Mouse (Mus musculus) embryonic facial prominence, embryonic 14.5 days (tissue): ENCODE data around the gene Txlna. TPM values are rescaled to one million over a fixed set of nuclear protein-coding genes. Genes with fewer than 3 reads are reported as not detected.

Experiments
- ATAC-seq: fragments of 200-750 bp; cut with Nextera tagmentation; 2 replicates; pipeline ENCODE4 v1.8.0; 2017; ENCODE audit warnings: low read depth, moderate number of reproducible peaks, moderate TSS enrichment
- DNase-seq: peaks from one replicate; pipeline ENCODE4 v3.0.0-alpha.2; 2015; ENCODE audit warnings: low spot score
- H3K27ac ChIP-seq: fragments of 300-500 bp; sonication (generic); replicated peaks from 2 replicates; pipeline ENCODE4 v1.5.1; 2014; ENCODE audit warnings: low read depth, mild to moderate bottlenecking, low read length, moderate library complexity
- H3K27me3 ChIP-seq: fragments of 300-500 bp; sonication (generic); replicated peaks from 2 replicates; pipeline ENCODE4 v1.6.1; 2014; ENCODE audit warnings: low read length; ENCODE audit not compliant: control insufficient read depth, insufficient read depth
- H3K36me3 ChIP-seq: fragments of 300-500 bp; sonication (generic); 2 replicates; pipeline ENCODE4 v1.6.1; 2014; ENCODE audit warnings: low read length, mixed read lengths; ENCODE audit not compliant: control insufficient read depth, insufficient read depth
- H3K4me1 ChIP-seq: fragments of 300-500 bp; sonication (generic); 2 replicates; pipeline ENCODE4 v1.6.1; 2014; ENCODE audit warnings: antibody characterized with exemption, low read length; ENCODE audit not compliant: control insufficient read depth, insufficient read depth
- H3K4me2 ChIP-seq: fragments of 300-500 bp; sonication (generic); 2 replicates; pipeline ENCODE4 v1.6.1; 2014; ENCODE audit warnings: low read depth, mild to moderate bottlenecking, low read length, moderate library complexity, mixed read lengths
- H3K4me3 ChIP-seq: fragments of 300-500 bp; sonication (generic); 2 replicates; pipeline ENCODE4 v1.5.1; 2014; ENCODE audit warnings: low read depth, mild to moderate bottlenecking, low read length
- H3K9ac ChIP-seq: fragments of 300-500 bp; sonication (generic); 2 replicates; pipeline ENCODE4 v1.6.1; 2014; ENCODE audit warnings: low read depth, mild to moderate bottlenecking, low read length, moderate library complexity, mixed read lengths
- H3K9me3 ChIP-seq: fragments of 300-500 bp; sonication (generic); 2 replicates; pipeline ENCODE4 v1.6.1; 2016; ENCODE audit warnings: low read length; ENCODE audit not compliant: control insufficient read depth
- WGBS: fragments of 180-500 bp; shearing (Covaris S2); extraction: QIAGEN DNeasy Blood & Tissue Kit; methylation state at CpG from one replicate; pipeline ENCODE4 v1.1.7; 2014; 5-methylcytosine and 5-hydroxymethylcytosine counted together
- polyA plus RNA-seq: library from polyadenylated mRNA; unstranded; fragments of >200 nt; fragmentation: Nextera tagmentation; extraction: Ambion mirVana; gene quantifications from 2 replicates; pipeline ENCODE4 v1.2.1, GENCODE M21; 2014

Txlna gene
- polyA plus RNA-seq, 1 experiment from 2014 or later = 96.7 TPM

- peak overlapping the region; percentile 93 for H3K27ac ChIP-seq
- DNase-seq = no peak
- peak overlapping the region; percentile 89 for H3K4me2 ChIP-seq
- H3K4me1 ChIP-seq = peaks cover 22% of the 10 kb centered on the region
- H3K9me3 ChIP-seq = no peaks in the 10 kb centered on the region
- no peaks in the 10 kb centered on the region for H3K27me3 ChIP-seq
- 21% methylated on average over 8 of the region's 8 CpGs for WGBS
- no peak for ATAC-seq
- H3K36me3 ChIP-seq = peaks cover 27% of the 10 kb centered on the region
- H3K9ac ChIP-seq = peak overlapping the region; percentile 72
- peak overlapping the region; percentile 59 for H3K4me3 ChIP-seq
Measured at GRCm38 (mm10) chr4:129622803-129623535, 17.9 kb downstream of the Txlna start.

DNA sequence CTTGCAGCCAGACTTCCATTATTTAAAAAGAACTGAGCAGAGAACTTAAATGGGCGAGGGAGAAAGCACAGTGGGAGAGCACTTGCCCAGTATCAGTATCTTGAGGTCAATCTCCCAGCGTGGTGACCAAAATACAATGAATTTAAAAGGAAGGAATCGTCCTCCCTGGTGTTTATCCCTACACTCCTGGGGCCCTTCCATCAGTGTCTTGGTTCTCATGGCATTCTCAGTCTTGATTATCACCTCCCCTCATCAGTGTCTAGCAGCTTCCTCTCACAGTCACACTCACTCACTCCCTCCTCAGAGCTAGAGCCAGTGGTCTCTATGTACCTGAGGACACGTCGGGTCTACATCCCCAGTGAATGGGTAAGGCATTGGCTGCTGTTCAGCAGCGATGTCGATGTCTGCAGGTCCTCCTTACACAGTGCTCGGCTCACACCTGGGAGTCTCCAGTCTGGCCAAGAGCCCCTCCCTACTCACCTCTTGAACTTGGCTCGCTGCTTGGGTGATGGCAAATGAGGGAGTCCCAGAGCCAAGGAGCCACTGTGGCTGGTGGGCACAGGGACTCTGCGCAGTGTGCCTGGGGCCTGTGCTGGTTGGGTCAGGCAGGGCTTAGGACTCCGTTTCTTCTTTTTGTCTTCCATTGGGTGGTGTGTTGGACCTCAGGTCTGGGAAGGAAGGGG is 18.6 kb downstream of the Txlna start:
- DNase-seq (no peak), ATAC-seq (no peak)
- H3K4me2 ChIP-seq = peak overlapping the region; percentile 89
- H3K9me3 ChIP-seq = no peaks in the 10 kb centered on the region
- 0 out of 2 replicates have a peak overlapping the region, but pooled peaks have one; percentile 59 for H3K4me3 ChIP-seq
- no peaks in the 10 kb centered on the region for H3K27me3 ChIP-seq
- no peak overlapping the region for H3K27ac ChIP-seq
- peaks cover 23% of the 10 kb centered on the region for H3K36me3 ChIP-seq
- peak overlapping the region; percentile 72; the same call in 1 of the 2 replicates for H3K9ac ChIP-seq
- 76% methylated on average over 11 of the region's 11 CpGs for WGBS
- peaks cover 23% of the 10 kb centered on the region for H3K4me1 ChIP-seq

GRCm38 (mm10) chr4:129621283-129621841 is 19.5 kb downstream of the Txlna start:
- DNase-seq (no peak), ATAC-seq (no peak)
- peak overlapping the region; percentile 39; the same call in 1 of the 2 replicates for H3K9ac ChIP-seq
- no peaks in the 10 kb centered on the region for H3K9me3 ChIP-seq
- no peak overlapping the region for H3K4me3 ChIP-seq
- no peaks in the 10 kb centered on the region for H3K27me3 ChIP-seq
- 75% methylated on average over 8 of the region's 8 CpGs for WGBS
- H3K4me1 ChIP-seq = peaks cover 23% of the 10 kb centered on the region
- H3K36me3 ChIP-seq = peaks cover 23% of the 10 kb centered on the region
- no peak overlapping the region for H3K27ac ChIP-seq
- no peak overlapping the region for H3K4me2 ChIP-seq

DNA sequence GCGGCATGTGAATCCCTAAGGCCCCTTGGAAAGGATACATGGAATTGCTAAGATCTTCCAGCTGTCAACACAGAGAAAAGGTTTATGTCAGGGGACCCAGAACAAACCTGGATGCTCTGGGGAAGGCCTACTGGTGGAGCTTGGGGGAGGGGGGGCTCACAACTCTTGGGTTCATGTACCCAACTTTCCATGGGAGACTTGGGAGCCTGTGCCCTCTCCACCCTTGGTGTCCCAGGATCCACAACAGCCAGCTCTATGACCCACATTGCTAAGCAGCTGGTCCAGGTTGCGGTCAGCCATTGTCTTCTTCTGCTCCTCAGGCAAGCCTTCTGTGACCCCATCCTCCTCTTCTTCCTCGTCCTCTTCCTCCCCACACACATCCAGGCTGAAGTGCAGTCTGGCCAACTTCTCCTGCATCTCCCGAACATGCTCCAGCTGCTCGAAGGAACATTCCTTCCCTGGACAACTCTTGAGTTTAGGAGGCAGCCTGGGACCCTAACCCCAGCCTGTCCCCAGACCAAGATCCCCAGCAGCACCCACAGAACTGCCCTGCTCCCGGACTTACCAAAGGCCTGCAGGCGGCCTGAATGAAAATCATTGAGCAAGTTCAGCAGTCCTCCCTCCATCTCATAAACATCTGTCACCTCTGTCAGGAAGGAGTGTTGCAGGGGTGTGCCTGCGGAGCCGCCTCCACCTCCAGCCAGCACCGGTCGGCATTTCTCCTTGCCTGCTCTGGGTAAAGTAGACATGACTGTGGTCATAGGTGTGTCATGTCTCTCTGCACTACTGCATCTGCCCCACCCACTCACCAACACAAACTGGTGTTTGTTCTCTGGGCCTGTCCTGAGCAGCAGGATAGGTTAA is 20.2 kb downstream of the Txlna start:
- no peak overlapping the region for H3K4me2 ChIP-seq
- no peaks in the 10 kb centered on the region for H3K27me3 ChIP-seq
- peak overlapping the region; percentile 39; the same call in 1 of the 2 replicates for H3K9ac ChIP-seq
- H3K9me3 ChIP-seq = no peaks in the 10 kb centered on the region
- H3K36me3 ChIP-seq = peaks cover 23% of the 10 kb centered on the region
- 85% methylated on average over 11 of the region's 11 CpGs for WGBS
- ATAC-seq = no peak
- H3K4me3 ChIP-seq = no peak overlapping the region
- no peak overlapping the region for H3K27ac ChIP-seq
- DNase-seq = no peak
- peaks cover 23% of the 10 kb centered on the region for H3K4me1 ChIP-seq

- Histone ChIP-seq H3K9me3 (no peaks in the 10 kb centered on the region), H3K27me3 (no peaks in the 10 kb centered on the region), H3K4me3 (peak within 1 kb of the TSS; percentile 74), H3K27ac (peak within 1 kb of the TSS; percentile 92), H3K4me1 (peaks cover 11% of the 10 kb centered on the region; the same call in 1 of the 2 replicates), H3K9ac (peak within 1 kb of the TSS; percentile 87), H3K4me2 (peak within 1 kb of the TSS; percentile 61), H3K36me3 (peaks cover 23% of the 10 kb centered on the region)
- peak; percentile 94 for ATAC-seq
- peak; percentile 98 for DNase-seq
- WGBS = 4% methylated on average over 39 of the region's 44 CpGs
Measured at GRCm38 (mm10) chr4:129618786-129619691, 21.8 kb downstream of the Txlna start, which contains the start of gene Iqcc. TSS of gene Iqcc (minus strand) at chr4:129619099.

GRCm38 (mm10) chr4:129618031-129618430 is 22.8 kb downstream of the Txlna start:
- H3K9ac ChIP-seq = peak overlapping the region; percentile 87
- no peaks in the 10 kb centered on the region for H3K27me3 ChIP-seq
- WGBS = 97% methylated on average over 5 of the region's 5 CpGs
- H3K4me1 ChIP-seq = peaks cover 11% of the 10 kb centered on the region; the same call in 1 of the 2 replicates
- ATAC-seq = no peak
- DNase-seq = no peak
- peak overlapping the region; percentile 74 for H3K4me3 ChIP-seq
- H3K9me3 ChIP-seq = no peaks in the 10 kb centered on the region
- peak overlapping the region; percentile 92; the same call in 1 of the 2 replicates for H3K27ac ChIP-seq
- H3K4me2 ChIP-seq = peak overlapping the region; percentile 61
- peaks cover 26% of the 10 kb centered on the region for H3K36me3 ChIP-seq

DNA sequence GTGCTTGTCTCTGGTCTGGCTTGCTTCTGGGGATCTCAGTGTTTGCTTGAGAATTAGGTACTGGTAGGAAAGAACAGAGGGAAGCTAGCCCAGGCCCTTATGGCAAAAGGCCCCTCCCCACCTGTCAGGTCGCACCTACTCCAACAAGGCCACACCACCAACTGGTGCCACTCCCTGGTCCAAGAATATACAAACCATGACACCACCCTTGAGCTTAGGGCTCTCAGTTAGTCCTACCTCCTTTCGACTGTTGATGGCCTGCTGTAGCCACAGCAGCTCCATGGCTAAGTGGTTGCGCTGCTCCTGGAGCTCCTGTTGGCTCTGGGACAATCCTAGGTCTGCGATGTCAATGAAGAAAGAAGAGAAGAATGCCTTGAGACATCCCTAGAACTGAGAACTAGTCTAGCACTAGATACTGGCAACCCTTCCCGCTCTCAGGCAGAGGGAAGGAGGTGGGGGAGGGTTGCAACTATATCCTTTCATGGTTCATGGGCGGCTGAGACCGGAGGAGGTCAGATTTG is 23.7 kb downstream of the Txlna start:
- Histone ChIP-seq H3K27ac (no peak overlapping the region), H3K36me3 (peaks cover 23% of the 10 kb centered on the region), H3K4me3 (no peak overlapping the region), H3K9me3 (no peaks in the 10 kb centered on the region), H3K9ac (no peak overlapping the region), H3K4me1 (peaks cover 5% of the 10 kb centered on the region; the same call in 1 of the 2 replicates), H3K4me2 (no peak overlapping the region), H3K27me3 (no peaks in the 10 kb centered on the region)
- no peak for DNase-seq
- no peak for ATAC-seq
- WGBS = 90% methylated on average over 7 of the region's 7 CpGs
